Mouse (Mus musculus) spleen, adult 10 weeks (tissue): Measurements from ENCODE around the gene Sult2a7. TPM values are rescaled to one million over a fixed set of nuclear protein-coding genes. Genes with fewer than 3 reads are reported as not detected.

Experiments used
- polyA plus RNA-seq: library from polyadenylated mRNA; stranded (reverse); fragments of 350-450 nt; fragmentation: Illumina TruSeq; extraction: RNeasy Lipid Tissue Mini Kit (QIAGEN cat#74804); gene quantifications from one replicate; pipeline ENCODE4 v1.2.3, GENCODE M21; 2015; ENCODE audit warnings: low replicate concordance; ENCODE audit not compliant: insufficient read depth

The Sult2a7 gene
- polyA plus RNA-seq, result not detected

DNA sequence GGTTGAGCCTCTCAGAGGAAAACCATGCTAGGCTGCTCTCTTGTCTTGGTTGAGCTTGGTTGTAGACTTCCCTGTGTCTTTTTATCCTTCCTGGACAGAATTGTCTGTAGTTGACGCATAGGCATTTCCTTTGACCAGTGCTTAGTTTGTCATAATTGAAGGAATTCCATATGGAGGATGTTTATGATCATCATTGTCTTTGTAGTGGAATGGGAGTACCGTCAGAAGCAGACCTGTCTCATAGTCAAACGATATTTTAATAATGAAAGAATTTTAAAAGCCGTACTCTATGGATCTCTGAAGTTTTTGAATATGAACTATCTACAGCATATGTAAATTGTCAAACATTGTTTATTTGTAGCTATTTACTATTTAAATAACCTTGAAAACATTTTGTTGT is at the start of gene Sult2a7:
Gene Sult2a7, minus strand, starts transcription at position 101 of the 400 bp plus-strand sequence.

DNA sequence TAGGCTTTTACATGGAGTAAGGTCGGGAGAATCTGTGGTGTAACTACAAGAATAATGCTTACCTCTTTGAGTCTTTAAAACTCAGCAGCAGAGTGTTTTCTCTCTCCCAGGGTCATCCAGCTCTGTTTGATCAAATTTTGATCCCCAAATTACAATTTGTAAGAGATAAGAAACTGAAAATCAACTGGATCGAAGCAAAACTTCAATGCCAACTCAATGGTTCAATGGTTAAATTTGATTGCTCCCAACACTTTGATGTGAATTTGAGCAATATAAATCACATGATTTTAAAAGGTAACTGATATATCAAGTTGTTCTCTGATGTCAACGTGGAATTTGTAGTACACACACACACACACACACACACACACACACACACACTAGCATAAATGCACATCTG is 47.5 kb downstream of the Sult2a7 start, which contains the start of gene Sult2a8:
Gene Sult2a8, minus strand, starts transcription at position 236 of the 400 bp plus-strand sequence.

Other genes with a start within 250 kb of the Sult2a7 start
- gene Sult2a6, start 239.4 kb downstream of the Sult2a7 start, polyA plus RNA-seq, result not detected
- gene Obox8, start 160.7 kb downstream of the Sult2a7 start, polyA plus RNA-seq, result not detected
- not detected for gene Sult2a8, start 47.5 kb downstream of the Sult2a7 start, polyA plus RNA-seq
- gene Vmn1r90, start 69.3 kb upstream of the Sult2a7 start, polyA plus RNA-seq, result 0.11 TPM
- gene Obox7, start 165.3 kb upstream of the Sult2a7 start, polyA plus RNA-seq, result not detected